Mouse (Mus musculus) liver, postnatal 0 days (tissue): ENCODE data around the gene Dnajc14. TPM values are rescaled to one million over a fixed set of nuclear protein-coding genes. Genes with fewer than 3 reads are reported as not detected.

Experiments used
- ATAC-seq: fragments of 200-750 bp; cut with Nextera tagmentation; 2 replicates; pipeline ENCODE4 v1.8.0; 2017; ENCODE audit warnings: mild to moderate bottlenecking, moderate library complexity
- DNase-seq: peaks from one replicate; pipeline ENCODE4 v3.0.0-alpha.2; 2016
- H3K27ac ChIP-seq: fragments of 300-500 bp; sonication (generic); 2 replicates; pipeline ENCODE4 v1.5.1; 2014; ENCODE audit warnings: antibody characterized with exemption, moderate library complexity, mild to moderate bottlenecking, low read depth
- H3K27me3 ChIP-seq: fragments of 300-500 bp; sonication (generic); 2 replicates; pipeline ENCODE4 v1.6.1; 2014; ENCODE audit warnings: low read length, control low read depth, mixed read lengths; ENCODE audit not compliant: insufficient read depth
- H3K36me3 ChIP-seq: fragments of 300-500 bp; sonication (generic); replicated peaks from 2 replicates; pipeline ENCODE4 v1.6.1; 2014; ENCODE audit warnings: mild to moderate bottlenecking, control low read depth, low read length, moderate library complexity, mixed read lengths; ENCODE audit not compliant: insufficient read depth
- H3K4me1 ChIP-seq: fragments of 300-500 bp; sonication (generic); 2 replicates; pipeline ENCODE4 v1.6.1; 2014; ENCODE audit warnings: antibody characterized with exemption, mild to moderate bottlenecking, control low read depth; ENCODE audit not compliant: insufficient read depth
- H3K4me2 ChIP-seq: fragments of 300-500 bp; sonication (generic); 2 replicates; pipeline ENCODE4 v1.6.1; 2014; ENCODE audit warnings: low read depth, mild to moderate bottlenecking, low read length, moderate library complexity, mixed read lengths
- H3K4me3 ChIP-seq: fragments of 300-500 bp; sonication (generic); 2 replicates; pipeline ENCODE4 v1.5.1; 2014; ENCODE audit warnings: low read depth, low read length
- H3K9ac ChIP-seq: fragments of 300-500 bp; sonication (generic); replicated peaks from 2 replicates; pipeline ENCODE4 v1.6.1; 2014; ENCODE audit warnings: mild to moderate bottlenecking, moderate library complexity
- H3K9me3 ChIP-seq: fragments of 300-500 bp; sonication (generic); 2 replicates; pipeline ENCODE4 v1.6.1; 2016; ENCODE audit warnings: mild to moderate bottlenecking, control low read depth, low read length, mixed read lengths
- CTCF ChIP-seq: sonication (generic); IDR thresholded peaks from 2 replicates; pipeline ENCODE4 v1.5.1; 2016; ENCODE audit warnings: antibody characterized with exemption, low read depth
- EP300 ChIP-seq: IDR thresholded peaks from 2 replicates; pipeline ENCODE4 v1.6.1; 2016; ENCODE audit warnings: antibody characterized with exemption, low read depth, mild to moderate bottlenecking
- WGBS: fragments of 180-500 bp; shearing (Covaris S2); extraction: QIAGEN DNeasy Blood & Tissue Kit; methylation state at CpG from one replicate; pipeline ENCODE4 v1.1.7; 2014; ENCODE audit not compliant: insufficient replicate concordance; 5-methylcytosine and 5-hydroxymethylcytosine counted together
- polyA plus RNA-seq: library from polyadenylated mRNA; unstranded; fragments of >200 nt; fragmentation: Nextera tagmentation; extraction: Ambion mirVana; gene quantifications from 2 replicates; pipeline ENCODE4 v1.2.1, GENCODE M21; 2015

Gene Dnajc14
- polyA plus RNA-seq, 1 experiment from 2014 or later = 15.0 TPM

DNA sequence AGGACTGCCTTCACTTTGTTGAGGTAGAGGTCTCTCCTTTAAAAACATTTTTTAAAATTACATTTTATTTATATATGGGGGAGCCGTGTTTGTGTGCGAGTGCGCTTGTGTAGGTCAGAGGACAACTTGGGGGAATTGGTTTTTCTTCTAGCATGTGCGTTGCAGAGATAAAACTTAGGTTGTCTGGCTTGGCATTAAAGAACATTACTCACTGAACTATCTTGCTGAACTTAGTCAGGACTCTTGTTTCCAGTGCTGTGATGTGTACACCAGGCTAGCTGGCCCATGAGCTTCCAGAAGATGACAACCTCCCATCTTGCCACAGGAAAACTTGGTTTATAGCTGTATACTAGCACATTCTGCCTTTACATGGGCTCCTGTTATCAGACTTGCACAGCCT lies 42.8 kb downstream of the Dnajc14 start:
- 77% methylated on average over 4 of the region's 4 CpGs for WGBS

DNA sequence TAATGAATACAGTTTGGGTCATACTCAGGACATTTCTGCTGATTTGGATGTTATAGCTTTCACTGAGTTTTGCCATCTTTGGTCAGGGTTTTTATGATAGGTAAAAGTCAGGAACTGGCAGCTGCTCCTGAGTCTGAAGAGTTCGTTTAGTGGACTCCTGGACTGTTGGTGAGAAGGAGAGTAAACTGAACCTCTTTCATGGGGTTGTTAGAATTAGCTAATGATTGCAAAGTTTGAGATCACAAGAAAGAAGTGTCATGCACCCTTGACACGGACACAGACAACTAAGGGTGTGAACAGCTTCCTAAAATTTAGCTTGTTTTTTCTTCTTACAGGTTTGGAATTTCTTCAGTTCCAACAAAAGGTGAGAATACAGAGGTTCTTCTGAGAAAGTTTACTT lies 44.6 kb downstream of the Dnajc14 start:
- peaks cover 48% of the 10 kb centered on the region for H3K36me3 ChIP-seq

More for the DNA sequence above, 42.8 kb downstream of the Dnajc14 start:
- no peak overlapping the region for H3K4me3 ChIP-seq
- no peak overlapping the region for H3K9ac ChIP-seq
- ATAC-seq = no peak
- DNase-seq = no peak
- peaks cover 55% of the 10 kb centered on the region for H3K36me3 ChIP-seq
- H3K9me3 ChIP-seq = no peaks in the 10 kb centered on the region
- TF ChIP-seq EP300 (no peak), CTCF (no peak)
- H3K27ac ChIP-seq = no peak overlapping the region
- no peaks in the 10 kb centered on the region for H3K4me1 ChIP-seq
- H3K4me2 ChIP-seq = no peak overlapping the region
- no peaks in the 10 kb centered on the region for H3K27me3 ChIP-seq

DNA sequence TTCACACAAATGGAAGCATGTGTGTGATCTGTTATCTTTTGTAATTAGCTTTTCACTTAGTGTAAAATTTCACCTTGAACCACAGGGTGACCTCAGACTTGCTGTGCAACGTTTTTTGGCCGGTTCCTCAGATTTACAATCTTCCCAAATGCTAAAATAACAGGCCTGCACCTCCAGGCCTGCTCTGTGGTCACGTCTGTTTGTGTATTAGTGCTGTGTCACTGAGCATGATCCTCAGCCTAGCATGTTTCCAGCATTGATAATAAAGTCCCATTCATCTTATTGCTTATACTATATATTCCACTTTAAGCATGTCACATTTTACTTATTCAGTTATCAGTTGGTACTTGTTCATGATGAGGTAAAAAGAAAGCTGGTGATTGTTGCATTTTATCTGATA lies 46.5 kb downstream of the Dnajc14 start:
- no peak overlapping the region for H3K27ac ChIP-seq
- no peak overlapping the region for H3K4me3 ChIP-seq
- no peak for ATAC-seq
- peaks cover 45% of the 10 kb centered on the region for H3K36me3 ChIP-seq
- H3K4me2 ChIP-seq = no peak overlapping the region
- TF ChIP-seq EP300 (no peak), CTCF (no peak)
- no peaks in the 10 kb centered on the region for H3K4me1 ChIP-seq
- H3K9ac ChIP-seq = no peak overlapping the region
- no peak for DNase-seq
- no peaks in the 10 kb centered on the region for H3K9me3 ChIP-seq
- 68% methylated on average over 3 of the region's 3 CpGs for WGBS
- H3K27me3 ChIP-seq = no peaks in the 10 kb centered on the region

More for the DNA sequence above, 44.6 kb downstream of the Dnajc14 start:
- H3K27me3 ChIP-seq = no peaks in the 10 kb centered on the region
- 52% methylated on average over 2 of the region's 2 CpGs for WGBS
- no peaks in the 10 kb centered on the region for H3K4me1 ChIP-seq
- ATAC-seq (peak; percentile 36; the same call in 1 of the 2 replicates), DNase-seq (no peak)
- H3K4me3 ChIP-seq = no peak overlapping the region
- TF ChIP-seq EP300 = no peak
- TF ChIP-seq CTCF = no peak
- H3K4me2 ChIP-seq = no peak overlapping the region
- H3K27ac ChIP-seq = no peak overlapping the region; the same call in 1 of the 2 replicates
- H3K9ac ChIP-seq = no peak overlapping the region
- H3K9me3 ChIP-seq = no peaks in the 10 kb centered on the region

DNA sequence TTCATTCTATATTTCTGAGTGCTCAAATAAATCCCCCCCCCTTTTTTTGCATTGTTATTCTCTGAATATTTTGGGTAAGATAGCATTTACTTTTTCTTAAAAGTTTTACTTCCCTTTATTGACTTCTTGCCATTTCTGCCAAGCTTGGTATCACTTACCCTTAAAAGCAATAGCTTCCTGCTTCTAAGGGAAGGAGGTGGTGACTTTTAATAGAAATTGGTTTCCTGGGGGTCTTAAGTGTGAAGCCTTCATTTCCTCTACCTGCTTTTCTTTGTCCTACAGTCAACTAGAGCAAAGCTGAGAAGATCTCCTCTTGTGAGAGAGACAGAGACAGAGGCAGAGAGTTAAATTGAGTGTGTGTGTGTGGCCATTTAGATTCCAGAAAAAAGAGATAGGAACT lies 57.3 kb downstream of the Dnajc14 start:
- Histone ChIP-seq H3K36me3 (peaks cover 34% of the 10 kb centered on the region), H3K9ac (no peak overlapping the region), H3K27ac (no peak overlapping the region), H3K4me3 (no peak overlapping the region), H3K9me3 (no peaks in the 10 kb centered on the region), H3K4me1 (no peaks in the 10 kb centered on the region), H3K27me3 (no peaks in the 10 kb centered on the region), H3K4me2 (no peak overlapping the region)
- no peak for DNase-seq
- no peak for ATAC-seq
- TF ChIP-seq EP300 (no peak), CTCF (no peak)

DNA sequence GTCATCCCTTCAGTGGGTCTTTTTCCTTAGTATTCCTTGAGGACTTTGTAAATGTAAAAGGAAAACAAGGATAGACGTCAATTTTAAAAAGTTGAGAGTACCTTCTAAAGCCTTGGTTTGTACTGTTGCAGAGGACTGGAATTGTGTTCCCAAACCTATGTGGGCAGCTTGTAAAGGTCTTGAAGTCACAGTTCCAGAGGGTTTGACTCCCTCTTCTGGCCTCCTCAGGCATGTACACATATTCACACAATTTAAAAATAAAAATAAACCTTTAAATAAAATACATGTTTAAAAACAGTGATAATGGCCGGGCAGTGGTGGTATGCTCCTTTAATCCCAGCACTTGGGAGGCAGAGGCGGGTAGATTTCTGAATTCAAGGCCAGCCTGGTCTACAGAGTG lies 62.2 kb downstream of the Dnajc14 start:
- TF ChIP-seq EP300 = no peak
- peak; percentile 47 for TF ChIP-seq CTCF
- Histone ChIP-seq H3K9ac (no peak overlapping the region), H3K27me3 (no peaks in the 10 kb centered on the region), H3K4me1 (no peaks in the 10 kb centered on the region), H3K4me2 (no peak overlapping the region), H3K4me3 (no peak overlapping the region), H3K27ac (no peak overlapping the region), H3K9me3 (no peaks in the 10 kb centered on the region), H3K36me3 (peaks cover 33% of the 10 kb centered on the region)
- 81% methylated on average over 3 of the region's 3 CpGs for WGBS
- ATAC-seq (no peak), DNase-seq (no peak)

DNA sequence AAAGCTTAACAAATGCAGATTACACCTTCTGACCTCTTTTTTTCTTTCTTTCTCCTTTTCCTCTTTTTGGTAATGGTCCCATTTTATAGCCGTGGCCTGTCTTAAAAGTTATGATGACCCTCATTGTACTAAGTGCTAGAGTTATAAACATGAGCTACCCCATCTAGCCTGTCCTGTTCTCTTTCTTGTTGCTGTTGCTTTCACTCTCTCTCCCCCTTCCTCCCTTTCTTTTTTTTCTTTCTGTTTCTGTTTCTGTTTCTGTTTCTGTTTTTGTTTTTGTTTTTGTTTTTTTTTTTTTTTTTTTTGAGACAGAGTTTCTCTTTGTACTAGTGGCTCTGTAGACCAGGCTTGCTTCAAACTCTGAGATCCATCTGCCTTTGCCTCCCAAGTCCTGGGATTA lies 62.7 kb downstream of the Dnajc14 start:
- H3K9me3 ChIP-seq = no peaks in the 10 kb centered on the region
- WGBS = 88% methylated on average over 1 of the region's 1 CpGs
- ATAC-seq (no peak), DNase-seq (no peak)
- no peak overlapping the region for H3K27ac ChIP-seq
- H3K4me1 ChIP-seq = no peaks in the 10 kb centered on the region
- no peaks in the 10 kb centered on the region for H3K27me3 ChIP-seq
- H3K4me3 ChIP-seq = no peak overlapping the region
- H3K9ac ChIP-seq = no peak overlapping the region
- peaks cover 30% of the 10 kb centered on the region for H3K36me3 ChIP-seq
- TF ChIP-seq CTCF = no peak
- no peak for TF ChIP-seq EP300
- H3K4me2 ChIP-seq = no peak overlapping the region

Other genes starting within 250 kb of the Dnajc14 start
- 81.9 and 85.1 TPM in 2 replicates for gene Pa2g4, start 238.1 kb upstream of the Dnajc14 start, polyA plus RNA-seq
- gene Erbb3, start 214.4 kb upstream of the Dnajc14 start, polyA plus RNA-seq = 7.3 and 7.8 TPM in 2 replicates
- gene Rps26, start 177.3 kb upstream of the Dnajc14 start, polyA plus RNA-seq = 469 and 517 TPM in 2 replicates
- gene Ikzf4, start 158.1 kb upstream of the Dnajc14 start, polyA plus RNA-seq = 0.18 and 0.40 TPM in 2 replicates
- 27.7 and 27.9 TPM in 2 replicates for gene Suox, start 130.0 kb upstream of the Dnajc14 start, polyA plus RNA-seq
- gene Rab5b, start 107.8 kb upstream of the Dnajc14 start, polyA plus RNA-seq = 23.0 and 26.2 TPM in 2 replicates
- gene Pmel, start 99.9 kb upstream of the Dnajc14 start, polyA plus RNA-seq = 0.46 and 0.69 TPM in 2 replicates
- gene Cdk2, start 99.0 kb upstream of the Dnajc14 start, polyA plus RNA-seq = 29.8 and 34.7 TPM in 2 replicates
- 2.5 and 2.9 TPM in 2 replicates for gene Dgka, start 59.2 kb upstream of the Dnajc14 start, polyA plus RNA-seq
- gene Pym1, start 56.2 kb upstream of the Dnajc14 start, polyA plus RNA-seq = 14.9 and 17.8 TPM in 2 replicates
- 11.3 and 13.5 TPM in 2 replicates for gene Mmp19, start 13.2 kb upstream of the Dnajc14 start, polyA plus RNA-seq
- gene Tmem198b, start 308 bp downstream of the Dnajc14 start, polyA plus RNA-seq = 2.3 and 2.5 TPM in 2 replicates
- gene Sarnp, start 13.3 kb downstream of the Dnajc14 start, polyA plus RNA-seq = 72.0 and 75.4 TPM in 2 replicates
- gene Ormdl2, start 17.6 kb downstream of the Dnajc14 start, polyA plus RNA-seq = 75.8 and 80.6 TPM in 2 replicates
- gene Gdf11, start 87.7 kb downstream of the Dnajc14 start, polyA plus RNA-seq = 0.17 and 0.23 TPM in 2 replicates
- 271 and 296 TPM in 2 replicates for gene Cd63, start 96.9 kb downstream of the Dnajc14 start, polyA plus RNA-seq
- 54.5 and 63.1 TPM in 2 replicates for gene Rdh5, start 118.8 kb downstream of the Dnajc14 start, polyA plus RNA-seq
- 128 and 130 TPM in 2 replicates for gene Bloc1s1, start 120.0 kb downstream of the Dnajc14 start, polyA plus RNA-seq
- gene Itga7, start 129.8 kb downstream of the Dnajc14 start, polyA plus RNA-seq = 0.66 and 0.70 TPM in 2 replicates
- gene Mettl7b, start 156.9 kb downstream of the Dnajc14 start, polyA plus RNA-seq = 29.9 and 33.3 TPM in 2 replicates
- gene Olfr9, start 185.4 kb downstream of the Dnajc14 start, polyA plus RNA-seq = not detected in 2 replicates
- gene Olfr763, start 206.7 kb downstream of the Dnajc14 start, polyA plus RNA-seq = not detected in 2 replicates
- not detected in 2 replicates for gene Olfr764-ps1, start 235.8 kb downstream of the Dnajc14 start, polyA plus RNA-seq
- not detected in 2 replicates for gene Olfr765, start 245.9 kb downstream of the Dnajc14 start, polyA plus RNA-seq